Mouse (Mus musculus): ENCODE data around the gene Tgfbr2. TPM values are rescaled to one million over a fixed set of nuclear protein-coding genes. Genes with fewer than 3 reads are reported as not detected.

Gene Tgfbr2
- total and polyA plus RNA-seq, 3 experiments, result not detected

DNA sequence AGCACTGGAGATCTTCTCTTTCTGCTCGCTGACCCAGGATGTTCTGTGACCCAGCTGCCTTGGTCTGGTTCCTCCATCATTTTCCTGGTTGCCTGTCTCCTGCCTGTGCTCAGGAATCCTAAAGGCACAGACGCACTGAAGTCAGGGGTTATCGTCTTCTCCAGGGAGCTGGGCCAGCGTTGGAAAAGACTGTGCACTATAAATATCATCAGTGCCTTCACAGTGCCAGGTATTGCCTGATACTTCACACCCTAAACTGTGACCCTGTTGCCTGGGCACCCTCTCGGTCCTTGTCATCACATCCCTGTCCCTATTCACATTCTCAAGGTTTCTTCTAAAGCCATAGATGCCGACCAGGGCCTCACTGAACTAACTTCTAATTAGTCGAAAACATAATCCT lies 55.2 kb downstream of the Tgfbr2 start:
- Histone ChIP-seq H3K27ac (ENCODE audit: control insufficient read depth, low read depth, low read length) (no peak overlapping the region), H3K27me3 (ENCODE audit: control insufficient read depth in 1 of 2, insufficient read depth in 2 of 2, low read length in 2 of 2) (no peaks in the 10 kb centered on the region), H3K4me3 (ENCODE audit: control insufficient read depth in 1 of 2, insufficient read depth in 1 of 2, low read depth in 2 of 2, low read length in 2 of 2) (no peak overlapping the region), H3K9me3 (replicated peaks; ENCODE audit: insufficient read depth, low read length) (no peaks in the 10 kb centered on the region), H3K79me2 (ENCODE audit: control insufficient read depth, insufficient read depth, low read length, poor library complexity) (no peaks in the 10 kb centered on the region), H3K4me1 (ENCODE audit: control insufficient read depth in 1 of 2, insufficient read depth in 2 of 2, low read length in 2 of 2) (no peaks in the 10 kb centered on the region), H3K9ac (ENCODE audit: control insufficient read depth, low read depth, low read length, poor library complexity, severe bottlenecking) (no peak overlapping the region), H3K36me3 (ENCODE audit: control insufficient read depth in 1 of 2, insufficient read depth in 2 of 2, low read length in 2 of 2) (no peaks in the 10 kb centered on the region)
- TF ChIP-seq EP300 (IDR thresholded peaks at IDR 0.05; ENCODE audit: low read depth in 1 of 2, low read length in 2 of 2) (no peak), GABPA (IDR thresholded peaks at IDR 0.05; ENCODE audit: low read depth, low read length) (no peak), POLR2A (IDR thresholded peaks at IDR 0.05; ENCODE audit: control insufficient read depth in 1 of 2, insufficient read depth in 1 of 2, low read depth in 1 of 2, low read length in 2 of 2, poor library complexity in 1 of 2) (no peak), ZC3H11A (IDR thresholded peaks at IDR 0.05; ENCODE audit: low read depth, low read length) (no peak), RAD21 (IDR thresholded peaks at IDR 0.05; ENCODE audit: low read depth, low read length) (no peak), MEF2A (IDR thresholded peaks at IDR 0.05; ENCODE audit: extremely low read depth, insufficient replicate concordance, low read depth, low read length, poor library complexity, severe bottlenecking) (no peak), CHD2 (IDR thresholded peaks at IDR 0.05; ENCODE audit: low read length) (no peak), GATA1 (IDR thresholded peaks at IDR 0.05; ENCODE audit: low read depth, low read length) (no peak), E2F4 (IDR thresholded peaks at IDR 0.05; ENCODE audit: borderline replicate concordance, low read depth, low read length) (no peak), USF2 (IDR thresholded peaks at IDR 0.05; ENCODE audit: borderline replicate concordance in 1 of 2, insufficient read depth in 1 of 2, low read depth in 1 of 2, low read length in 2 of 2) (no peak), ZMIZ1 (IDR thresholded peaks at IDR 0.05; ENCODE audit: low read depth, low read length) (no peak), BHLHE40 (IDR thresholded peaks at IDR 0.05; ENCODE audit: borderline replicate concordance, low read depth, low read length) (no peak), CHD1 (IDR thresholded peaks at IDR 0.05; ENCODE audit: low read depth, low read length) (no peak), POLR2AphosphoS5 (IDR thresholded peaks at IDR 0.05; ENCODE audit: borderline replicate concordance, low read depth, low read length) (no peak), ELF1 (IDR thresholded peaks at IDR 0.05; ENCODE audit: low read depth, low read length) (no peak), CTCF (IDR thresholded peaks at IDR 0.05 in 2 of 3, conservative IDR thresholded peaks at IDR 0.05 in 1 of 3; ENCODE audit: control insufficient read depth in 1 of 3, insufficient read depth in 1 of 3, low read depth in 2 of 3, low read length in 3 of 3, poor library complexity in 1 of 3, severe bottlenecking in 1 of 3) (no peak), MXI1 (IDR thresholded peaks at IDR 0.05; ENCODE audit: low read depth, low read length) (no peak), MAZ (IDR thresholded peaks at IDR 0.05; ENCODE audit: low read depth, low read length) (no peak), MYC (IDR thresholded peaks at IDR 0.05; ENCODE audit: low read depth, low read length) (no peak), ETS1 (IDR thresholded peaks at IDR 0.05; ENCODE audit: low read depth, low read length) (no peak)
- no peak for DNase-seq (ENCODE audit: low read depth, low spot score)

- no peak for DNase-seq (ENCODE audit: low read depth, low spot score)
- Histone ChIP-seq H3K4me1 (ENCODE audit: control insufficient read depth in 1 of 2, insufficient read depth in 2 of 2, low read length in 2 of 2) (no peaks in the 10 kb centered on the region), H3K27me3 (ENCODE audit: control insufficient read depth in 1 of 2, insufficient read depth in 2 of 2, low read length in 2 of 2) (no peaks in the 10 kb centered on the region), H3K4me3 (ENCODE audit: control insufficient read depth in 1 of 2, insufficient read depth in 1 of 2, low read depth in 2 of 2, low read length in 2 of 2) (no peak overlapping the region), H3K9ac (ENCODE audit: control insufficient read depth, low read depth, low read length, poor library complexity, severe bottlenecking) (no peak overlapping the region), H3K27ac (ENCODE audit: control insufficient read depth, low read depth, low read length) (no peak overlapping the region), H3K79me2 (ENCODE audit: control insufficient read depth, insufficient read depth, low read length, poor library complexity) (no peaks in the 10 kb centered on the region), H3K9me3 (replicated peaks; ENCODE audit: insufficient read depth, low read length) (no peaks in the 10 kb centered on the region), H3K36me3 (ENCODE audit: control insufficient read depth in 1 of 2, insufficient read depth in 2 of 2, low read length in 2 of 2) (no peaks in the 10 kb centered on the region)
- TF ChIP-seq SMC3 (IDR thresholded peaks at IDR 0.05; ENCODE audit: low read depth, low read length), result no peak
- no peak for TF ChIP-seq MAFK (IDR thresholded peaks at IDR 0.05; ENCODE audit: borderline replicate concordance, low read depth, low read length)
- TF ChIP-seq ZNF384 (IDR thresholded peaks at IDR 0.05; ENCODE audit: low read depth, low read length), result no peak
- no peak for TF ChIP-seq JUND (IDR thresholded peaks at IDR 0.05; ENCODE audit: low read depth, low read length)
- TF ChIP-seq TCF12 (IDR thresholded peaks at IDR 0.05; ENCODE audit: low read depth, low read length), result no peak
- no peak for TF ChIP-seq ETS1 (IDR thresholded peaks at IDR 0.05; ENCODE audit: low read depth, low read length)
- TF ChIP-seq BHLHE40 (IDR thresholded peaks at IDR 0.05; ENCODE audit: borderline replicate concordance, low read depth, low read length), result no peak
- no peak for TF ChIP-seq MAZ (IDR thresholded peaks at IDR 0.05; ENCODE audit: low read depth, low read length)
- TF ChIP-seq MXI1 (IDR thresholded peaks at IDR 0.05; ENCODE audit: low read depth, low read length), result no peak
- TF ChIP-seq ELF1 (IDR thresholded peaks at IDR 0.05; ENCODE audit: low read depth, low read length), result no peak
- no peak for TF ChIP-seq KAT2A (conservative IDR thresholded peaks at IDR 0.05; ENCODE audit: low read depth, low read length)
- TF ChIP-seq SIN3A (IDR thresholded peaks at IDR 0.05; ENCODE audit: low read length), result no peak
- no peak for TF ChIP-seq ZMIZ1 (IDR thresholded peaks at IDR 0.05; ENCODE audit: low read depth, low read length)
- no peak for TF ChIP-seq MEF2A (IDR thresholded peaks at IDR 0.05; ENCODE audit: extremely low read depth, insufficient replicate concordance, low read depth, low read length, poor library complexity, severe bottlenecking)
Measured at GRCm38 (mm10) chr9:116118332-116118872, 56.8 kb downstream of the Tgfbr2 start.
